Mouse (Mus musculus) embryo, embryonic 10.5 days (tissue): Measurements from ENCODE around the gene Zdhhc3.
A peak's percentile ranks its signal among the peaks of the same experiment; 100 is the strongest.

Source experiments
- DNase-seq: peaks from one replicate; pipeline ENCODE4 v3.0.0-alpha.2; 2015; ENCODE audit warnings: low spot score

Zdhhc3 gene

GRCm38 (mm10) chr9:123112805-123113521, at the start of gene Zdhhc3, which contains the start of gene Exosc7:
Gene Zdhhc3 (minus strand): TSS chr9:123113205.
Gene Exosc7 (plus strand): TSS chr9:123113215.
- DNase-seq = peak; percentile 92

- no peak for DNase-seq
Measured at GRCm38 (mm10) chr9:123161792-123162191, 48.8 kb upstream of the Zdhhc3 start.

- peak; percentile 79 for DNase-seq
Measured at GRCm38 (mm10) chr9:123159330-123159729, 46.3 kb upstream of the Zdhhc3 start.

GRCm38 (mm10) chr9:123158125-123158836, 45.3 kb upstream of the Zdhhc3 start:
- DNase-seq = peak; percentile 64

- no peak for DNase-seq
Measured at GRCm38 (mm10) chr9:123157699-123158098, 44.7 kb upstream of the Zdhhc3 start.

GRCm38 (mm10) chr9:123156910-123157361, 43.9 kb upstream of the Zdhhc3 start:
- peak; percentile 11 for DNase-seq

- DNase-seq = no peak
Measured at GRCm38 (mm10) chr9:123153121-123153520, 40.1 kb upstream of the Zdhhc3 start.

GRCm38 (mm10) chr9:123152026-123152425, 39.0 kb upstream of the Zdhhc3 start:
- DNase-seq = no peak

- no peak for DNase-seq
Measured at GRCm38 (mm10) chr9:123151561-123151960, 38.6 kb upstream of the Zdhhc3 start.

- no peak for DNase-seq
Measured at GRCm38 (mm10) chr9:123150241-123151020, 37.4 kb upstream of the Zdhhc3 start, which contains the start of gene Clec3b. Gene Clec3b (plus strand): TSS chr9:123150946.

GRCm38 (mm10) chr9:123148430-123148829, 35.4 kb upstream of the Zdhhc3 start:
- DNase-seq = no peak

- DNase-seq = no peak
Measured at GRCm38 (mm10) chr9:123139887-123140614, 27.0 kb upstream of the Zdhhc3 start.

GRCm38 (mm10) chr9:123138891-123139474, 26.0 kb upstream of the Zdhhc3 start:
- DNase-seq = peak; percentile 24

GRCm38 (mm10) chr9:123136953-123137682, 24.1 kb upstream of the Zdhhc3 start:
- no peak for DNase-seq

- DNase-seq = no peak
Measured at GRCm38 (mm10) chr9:123132994-123133393, 20.0 kb upstream of the Zdhhc3 start.

GRCm38 (mm10) chr9:123127663-123128062, 14.7 kb upstream of the Zdhhc3 start:
- DNase-seq = no peak

- no peak for DNase-seq
Measured at GRCm38 (mm10) chr9:123124413-123124981, 11.5 kb upstream of the Zdhhc3 start.

- DNase-seq = peak; percentile 34
Measured at GRCm38 (mm10) chr9:123123571-123124412, 10.8 kb upstream of the Zdhhc3 start.

GRCm38 (mm10) chr9:123123017-123123416, 10.0 kb upstream of the Zdhhc3 start:
- DNase-seq = no peak
